Mouse (Mus musculus) hindbrain, postnatal 0 days (tissue): ENCODE data around the gene Shroom3. TPM values are rescaled to one million over a fixed set of nuclear protein-coding genes. Genes with fewer than 3 reads are reported as not detected.

ENCODE experiments used
- ATAC-seq: fragments of 200-750 bp; cut with Nextera tagmentation; 2 replicates; pipeline ENCODE4 v1.8.0; 2017; ENCODE audit warnings: mild to moderate bottlenecking, moderate TSS enrichment, moderate library complexity
- DNase-seq: peaks from one replicate; pipeline ENCODE4 v3.0.0-alpha.2; 2015; ENCODE audit warnings: low spot score
- H3K27ac ChIP-seq: fragments of 300-500 bp; sonication (generic); 2 replicates; pipeline ENCODE4 v1.5.1; 2014; ENCODE audit warnings: mild to moderate bottlenecking
- H3K27me3 ChIP-seq: fragments of 300-500 bp; sonication (generic); 2 replicates; pipeline ENCODE4 v1.6.1; 2014; ENCODE audit warnings: low read length, mixed read lengths; ENCODE audit not compliant: insufficient read depth
- H3K36me3 ChIP-seq: fragments of 300-500 bp; sonication (generic); 2 replicates; pipeline ENCODE4 v1.6.1; 2014; ENCODE audit warnings: low read length, mixed read lengths; ENCODE audit not compliant: insufficient read depth
- H3K4me1 ChIP-seq: fragments of 300-500 bp; sonication (generic); 2 replicates; pipeline ENCODE4 v1.6.1; 2014; ENCODE audit warnings: antibody characterized with exemption, low read length, mixed read lengths; ENCODE audit not compliant: insufficient read depth
- H3K4me2 ChIP-seq: fragments of 300-500 bp; sonication (generic); 2 replicates; pipeline ENCODE4 v1.6.1; 2014; ENCODE audit warnings: low read depth, mild to moderate bottlenecking, low read length, moderate library complexity, mixed read lengths
- H3K4me3 ChIP-seq: fragments of 300-500 bp; sonication (generic); 2 replicates; pipeline ENCODE4 v1.5.1; 2014; ENCODE audit warnings: low read length
- H3K9ac ChIP-seq: fragments of 300-500 bp; sonication (generic); replicated peaks from 2 replicates; pipeline ENCODE4 v1.6.1; 2014; ENCODE audit warnings: mild to moderate bottlenecking, low read length, moderate library complexity, mixed read lengths
- H3K9me3 ChIP-seq: fragments of 300-500 bp; sonication (generic); 2 replicates; pipeline ENCODE4 v1.6.1; 2016; ENCODE audit warnings: low read length, mixed read lengths
- CTCF ChIP-seq: IDR thresholded peaks from 2 replicates; pipeline ENCODE4 v1.5.1; 2016; ENCODE audit warnings: antibody characterized with exemption, control low read depth, low read depth
- WGBS: fragments of 180-500 bp; shearing (Covaris S2); extraction: QIAGEN DNeasy Blood & Tissue Kit; methylation state at CpG from one replicate; pipeline ENCODE4 v1.1.7; 2014; 5-methylcytosine and 5-hydroxymethylcytosine counted together
- polyA plus RNA-seq: library from polyadenylated mRNA; unstranded; fragments of >200 nt; fragmentation: Nextera tagmentation; extraction: Ambion mirVana; gene quantifications from 2 replicates; pipeline ENCODE4 v1.2.1, GENCODE M21; 2015
- total RNA-seq: library from RNA; depleted of rRNA; stranded (reverse); fragments of >200 nt; gene quantifications from 2 replicates; pipeline ENCODE4 v1.2.3, GENCODE M21; 2014

The Shroom3 gene
- total and polyA plus RNA-seq, 2 experiments from 2014 or later, result 1.1 to 9.7 TPM

- Histone ChIP-seq H3K36me3 (no peaks in the 10 kb centered on the region), H3K4me1 (no peaks in the 10 kb centered on the region), H3K27me3 (no peaks in the 10 kb centered on the region), H3K4me2 (no peak overlapping the region), H3K9me3 (no peaks in the 10 kb centered on the region), H3K9ac (no peak overlapping the region), H3K4me3 (no peak overlapping the region), H3K27ac (no peak overlapping the region)
- ATAC-seq (no peak), DNase-seq (no peak)
- TF ChIP-seq CTCF, result no peak
- 92% methylated on average over 14 of the region's 14 CpGs for WGBS
Measured at GRCm38 (mm10) chr5:92951079-92951478, 267.8 kb downstream of the Shroom3 start.

- Histone ChIP-seq H3K27me3 (no peaks in the 10 kb centered on the region), H3K36me3 (no peaks in the 10 kb centered on the region), H3K4me1 (no peaks in the 10 kb centered on the region), H3K9ac (no peak overlapping the region), H3K4me3 (no peak overlapping the region), H3K27ac (no peak overlapping the region), H3K9me3 (no peaks in the 10 kb centered on the region), H3K4me2 (no peak overlapping the region)
- WGBS, result 81% methylated on average over 8 of the region's 8 CpGs
- TF ChIP-seq CTCF, result no peak
- ATAC-seq (no peak), DNase-seq (no peak)
Measured at GRCm38 (mm10) chr5:92953865-92954264, 270.6 kb downstream of the Shroom3 start.

GRCm38 (mm10) chr5:92954323-92954722 is 271.1 kb downstream of the Shroom3 start:
- WGBS, result 24% methylated on average over 10 of the region's 10 CpGs
- Histone ChIP-seq H3K4me2 (no peak overlapping the region), H3K9me3 (no peaks in the 10 kb centered on the region), H3K27me3 (no peaks in the 10 kb centered on the region), H3K9ac (no peak overlapping the region), H3K36me3 (no peaks in the 10 kb centered on the region), H3K27ac (no peak overlapping the region), H3K4me1 (no peaks in the 10 kb centered on the region), H3K4me3 (no peak overlapping the region)
- DNase-seq, result peak; percentile 89
- peak; percentile 87 for TF ChIP-seq CTCF
- peak; percentile 61 for ATAC-seq

GRCm38 (mm10) chr5:92954827-92955475 is 271.7 kb downstream of the Shroom3 start:
- Histone ChIP-seq H3K27ac (no peak overlapping the region), H3K9me3 (no peaks in the 10 kb centered on the region), H3K4me3 (no peak overlapping the region), H3K4me2 (no peak overlapping the region), H3K27me3 (no peaks in the 10 kb centered on the region), H3K36me3 (no peaks in the 10 kb centered on the region), H3K4me1 (no peaks in the 10 kb centered on the region), H3K9ac (no peak overlapping the region)
- WGBS, result 52% methylated on average over 6 of the region's 6 CpGs
- ATAC-seq (peak; percentile 50), DNase-seq (peak; percentile 52)
- peak; percentile 68 for TF ChIP-seq CTCF

- DNase-seq, result no peak
- ATAC-seq, result no peak
- Histone ChIP-seq H3K4me2 (no peak overlapping the region), H3K9ac (no peak overlapping the region), H3K27ac (no peak overlapping the region), H3K27me3 (no peaks in the 10 kb centered on the region), H3K36me3 (no peaks in the 10 kb centered on the region; the same call in 1 of the 2 replicates), H3K4me1 (no peaks in the 10 kb centered on the region), H3K9me3 (no peaks in the 10 kb centered on the region), H3K4me3 (no peak overlapping the region)
- TF ChIP-seq CTCF, result no peak
- 84% methylated on average over 10 of the region's 10 CpGs for WGBS
Measured at GRCm38 (mm10) chr5:92959287-92959686, 276.1 kb downstream of the Shroom3 start.

GRCm38 (mm10) chr5:92959708-92960107 is 276.5 kb downstream of the Shroom3 start:
- Histone ChIP-seq H3K27ac (no peak overlapping the region), H3K4me3 (no peak overlapping the region), H3K27me3 (no peaks in the 10 kb centered on the region), H3K36me3 (no peaks in the 10 kb centered on the region; the same call in 1 of the 2 replicates), H3K4me2 (no peak overlapping the region), H3K9ac (no peak overlapping the region), H3K4me1 (no peaks in the 10 kb centered on the region), H3K9me3 (no peaks in the 10 kb centered on the region)
- no peak for TF ChIP-seq CTCF
- ATAC-seq (no peak), DNase-seq (no peak)
- 64% methylated on average over 9 of the region's 9 CpGs for WGBS

GRCm38 (mm10) chr5:92961353-92961752 is 278.1 kb downstream of the Shroom3 start:
- no peaks in the 10 kb centered on the region for H3K4me1 ChIP-seq
- H3K4me3 ChIP-seq, result no peak overlapping the region
- H3K9ac ChIP-seq, result no peak overlapping the region
- ATAC-seq (no peak), DNase-seq (no peak)
- no peaks in the 10 kb centered on the region for H3K9me3 ChIP-seq
- no peak overlapping the region for H3K4me2 ChIP-seq
- TF ChIP-seq CTCF, result no peak
- no peaks in the 10 kb centered on the region; the same call in none of the 2 replicates for H3K36me3 ChIP-seq
- no peak overlapping the region for H3K27ac ChIP-seq
- 70% methylated on average over 11 of the region's 11 CpGs for WGBS
- no peaks in the 10 kb centered on the region for H3K27me3 ChIP-seq
